Mouse (Mus musculus) lung, postnatal 14 days (tissue): ENCODE measurements around the gene Selp.

Source experiments
- DNase-seq: peaks from one replicate; pipeline ENCODE4 v3.0.0; 2021

Gene Selp

DNA sequence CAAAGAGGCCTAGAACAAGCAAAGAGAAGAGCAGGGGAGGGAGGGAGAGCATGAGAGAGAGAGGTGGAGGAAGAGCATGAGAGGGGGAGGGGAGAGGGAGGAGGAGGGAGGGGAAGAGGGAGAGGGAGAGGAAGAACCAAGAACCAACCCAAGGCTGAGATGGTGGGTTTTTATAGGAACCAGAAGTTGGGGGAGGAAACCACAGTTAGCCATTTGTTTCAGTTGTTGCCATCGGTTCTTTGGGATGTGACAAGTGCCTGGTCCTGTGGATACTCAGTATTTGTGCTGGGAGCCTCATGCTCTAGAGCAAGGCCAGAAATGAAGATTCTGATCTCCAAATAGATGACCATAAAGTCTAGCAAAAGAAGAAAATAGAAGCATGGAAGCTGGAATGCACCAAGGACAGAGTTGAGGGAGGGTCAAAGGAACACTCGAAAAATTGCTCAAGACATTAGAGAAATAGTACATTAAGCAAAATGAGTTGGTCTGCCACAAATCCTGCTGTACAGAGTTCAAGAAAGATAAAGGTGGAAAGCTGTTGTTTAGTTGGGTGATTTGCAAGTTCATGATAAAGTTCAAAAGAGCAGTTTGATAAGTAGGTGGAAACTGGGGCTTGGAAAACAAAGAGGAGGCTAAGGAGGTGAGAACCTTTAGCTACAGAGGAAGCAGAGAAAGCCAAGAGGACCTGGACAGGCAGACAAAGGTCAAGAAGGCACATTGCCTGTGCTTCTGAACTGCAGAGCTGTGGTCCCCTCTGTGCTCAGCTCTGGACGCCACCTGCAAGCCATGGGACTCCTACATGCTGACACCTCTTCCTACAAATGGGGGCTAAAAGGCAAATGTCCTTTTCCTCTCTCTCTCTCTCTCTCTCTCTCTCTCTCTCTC lies 5.1 kb downstream of the Selp start:
- no peak for DNase-seq

DNA sequence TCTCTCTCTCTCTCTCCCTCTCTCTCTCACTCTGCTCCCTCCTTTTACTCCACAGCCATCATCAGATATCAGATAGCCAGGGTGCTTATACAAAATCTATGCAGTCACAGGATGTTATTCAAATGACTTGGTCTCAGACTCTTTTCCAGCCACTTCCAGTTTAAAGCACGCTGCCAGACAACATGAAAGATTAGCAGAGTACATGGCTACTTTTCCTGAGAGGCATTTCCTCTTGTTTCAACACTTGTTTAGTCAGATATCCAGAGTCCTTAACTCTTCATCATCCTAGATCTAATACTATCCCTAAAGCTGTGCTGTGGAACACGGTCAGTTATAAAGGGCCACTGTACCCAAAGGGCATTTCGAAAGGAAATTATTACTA lies 5.7 kb downstream of the Selp start:
- no peak for DNase-seq

DNA sequence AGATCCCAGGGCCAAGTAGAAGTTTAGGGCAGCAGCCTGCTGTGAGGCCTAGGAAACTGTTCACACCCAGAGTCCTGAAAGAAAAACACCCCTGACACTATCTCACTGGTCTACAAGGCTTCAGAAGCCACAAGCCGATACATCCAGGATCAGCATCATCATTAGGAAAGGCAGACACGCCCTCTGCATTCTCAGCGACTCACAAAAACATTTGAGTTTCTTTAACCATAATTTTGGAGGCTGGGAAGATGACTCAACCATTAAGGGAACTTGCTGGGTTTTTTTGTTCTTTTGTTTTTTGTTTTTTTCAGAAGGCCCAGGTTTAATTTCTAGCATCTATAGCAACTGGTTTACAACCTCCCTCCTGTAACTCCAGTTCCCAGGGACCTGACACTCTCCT lies 8.8 kb downstream of the Selp start:
- no peak for DNase-seq

DNA sequence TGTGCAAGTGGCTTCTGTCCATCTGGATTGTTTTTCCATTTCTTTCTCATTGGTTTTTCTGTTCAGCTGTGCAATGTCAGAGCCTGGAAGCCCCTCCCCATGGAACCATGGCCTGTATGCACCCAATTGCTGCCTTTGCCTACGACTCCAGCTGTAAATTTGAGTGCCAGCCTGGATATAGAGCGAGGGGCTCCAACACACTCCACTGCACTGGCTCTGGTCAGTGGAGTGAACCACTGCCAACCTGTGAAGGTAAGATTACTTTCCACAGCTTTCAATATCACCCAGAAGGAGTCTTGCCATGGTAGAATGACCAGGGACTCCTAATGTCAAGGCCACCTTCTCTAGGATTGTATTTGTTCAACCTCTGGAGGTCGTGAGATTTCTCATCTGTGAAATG lies 14.9 kb downstream of the Selp start:
- DNase-seq = no peak

DNA sequence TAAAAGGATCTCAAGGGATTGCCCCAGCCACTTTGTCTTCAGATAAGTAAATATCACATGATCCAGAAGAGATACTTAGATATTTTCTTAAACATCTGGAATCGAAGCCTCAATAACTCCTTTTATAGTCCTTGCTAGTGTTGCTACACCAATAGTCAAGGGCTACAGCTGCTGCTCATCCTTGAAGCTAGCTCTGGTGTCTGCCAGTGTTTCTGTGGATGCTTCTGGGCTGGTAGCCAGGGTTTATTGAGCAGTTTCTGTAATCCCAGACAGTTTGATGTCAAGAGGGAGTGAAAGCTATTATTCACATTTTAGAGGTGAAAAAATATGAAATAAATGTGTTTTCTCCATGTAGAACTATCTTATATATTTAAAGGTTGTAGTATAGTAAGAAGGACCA lies 17.5 kb downstream of the Selp start:
- DNase-seq = no peak

DNA sequence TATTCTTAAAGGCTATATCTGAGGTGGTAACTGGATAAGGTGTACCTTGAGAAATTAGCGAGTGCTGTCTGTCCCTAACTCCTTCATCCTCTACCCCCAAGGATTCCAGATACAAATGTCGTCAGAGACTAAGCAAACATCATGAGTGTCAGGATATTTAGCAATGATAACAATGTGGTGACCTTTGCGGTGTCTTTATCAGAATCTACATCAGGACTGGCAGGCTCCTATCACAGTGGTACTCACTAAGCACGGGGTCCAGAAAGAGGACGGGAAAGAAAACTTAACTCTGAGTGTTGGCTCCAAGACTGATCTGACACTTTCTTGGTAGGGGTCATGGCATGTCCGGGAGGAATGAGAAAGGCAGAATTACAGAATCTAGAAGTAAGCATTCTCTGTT lies 19.0 kb downstream of the Selp start:
- no peak for DNase-seq

DNA sequence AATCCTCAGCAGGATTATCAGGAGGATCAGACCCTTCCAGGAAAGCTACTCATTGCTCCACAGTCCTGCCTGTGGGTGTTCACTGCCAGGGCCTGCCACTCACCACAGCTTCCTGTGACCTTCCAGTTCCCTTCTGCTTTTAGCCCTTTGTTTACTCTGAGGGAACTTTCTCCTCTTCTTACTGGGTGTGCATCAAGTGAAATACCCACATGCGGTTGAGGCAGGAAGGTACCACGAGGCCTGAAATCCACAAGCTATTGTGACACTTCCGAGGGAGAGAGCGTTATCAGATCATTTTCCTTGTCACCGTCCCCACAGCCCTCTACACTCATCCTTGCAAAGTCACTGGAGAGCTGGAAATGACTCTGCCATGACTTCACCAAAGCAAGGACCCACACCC lies 20.3 kb downstream of the Selp start:
- peak; percentile 19 for DNase-seq

DNA sequence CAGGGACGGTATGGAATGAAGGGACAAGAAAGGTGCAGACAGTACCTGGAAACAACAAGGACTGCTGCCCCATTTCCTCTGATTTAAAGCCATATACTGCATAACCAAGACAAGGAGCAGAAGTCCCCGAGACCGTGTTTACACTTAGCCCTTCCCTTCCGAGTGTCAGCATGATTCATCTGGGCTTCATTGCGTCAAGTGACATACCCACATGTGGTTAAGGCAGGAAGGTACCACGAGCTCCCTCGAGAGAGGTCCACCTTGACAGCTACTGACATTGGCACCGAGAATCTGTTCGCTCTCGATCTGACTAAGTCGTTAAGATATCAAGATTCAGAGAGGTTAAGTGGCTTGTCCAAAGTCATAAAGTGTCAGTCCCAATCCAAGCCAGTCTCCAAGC lies 20.9 kb downstream of the Selp start:
- DNase-seq = peak; percentile 12

DNA sequence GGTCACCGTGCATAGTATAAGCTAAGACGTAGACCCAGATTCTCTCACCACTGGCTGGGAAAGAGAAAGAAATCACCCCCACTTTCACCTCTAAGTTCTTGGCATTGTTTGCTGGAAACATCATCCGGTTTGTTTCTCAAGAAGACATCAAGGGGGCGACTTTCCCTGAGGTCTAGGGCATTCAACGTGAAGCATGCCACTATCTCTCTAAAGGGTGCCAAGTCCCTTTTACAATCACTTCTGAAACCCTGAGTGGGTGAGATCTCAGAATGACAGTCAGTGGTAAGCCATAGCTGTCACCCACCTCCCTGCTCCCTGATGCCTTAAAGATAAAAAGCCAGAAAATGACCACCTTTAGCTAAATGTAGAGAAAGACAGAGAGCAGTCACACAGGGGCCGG lies 21.6 kb downstream of the Selp start:
- DNase-seq = no peak

DNA sequence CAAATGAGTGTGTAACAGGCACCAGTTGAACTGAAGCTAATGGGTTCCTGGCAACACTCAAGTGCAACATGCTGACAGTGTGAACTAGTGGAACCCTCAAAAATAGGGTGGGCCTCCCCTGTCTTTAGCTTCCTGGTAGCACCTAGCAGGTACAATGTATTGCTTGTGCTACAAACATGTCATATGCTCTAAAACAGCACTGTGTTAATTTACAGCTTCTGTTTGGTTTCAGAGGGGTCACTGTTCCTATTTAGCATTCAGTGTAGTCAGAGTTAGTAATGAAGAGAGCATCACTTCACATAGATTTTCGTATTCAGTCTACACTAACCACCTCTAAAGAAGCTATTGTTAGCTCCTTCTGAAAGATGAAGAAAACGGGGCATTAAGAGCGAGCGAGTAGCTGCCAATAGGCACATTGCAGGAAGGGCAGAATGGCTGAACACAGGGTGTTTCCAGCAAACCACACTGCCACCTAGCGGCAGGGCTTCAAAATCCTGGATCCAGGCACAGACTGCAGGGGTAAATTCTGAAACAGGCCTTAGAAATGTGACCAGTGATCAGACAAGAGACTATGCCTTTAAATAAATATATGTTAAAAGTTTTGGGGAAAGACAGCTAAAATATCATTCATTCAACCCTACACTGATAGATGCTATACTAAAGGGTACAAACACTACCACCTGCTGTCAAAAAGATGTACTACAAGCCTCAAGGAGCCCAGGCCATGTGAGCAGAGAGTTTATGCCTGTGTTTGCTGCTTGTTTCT lies 23.5 kb downstream of the Selp start:
- peak; percentile 87 for DNase-seq

DNA sequence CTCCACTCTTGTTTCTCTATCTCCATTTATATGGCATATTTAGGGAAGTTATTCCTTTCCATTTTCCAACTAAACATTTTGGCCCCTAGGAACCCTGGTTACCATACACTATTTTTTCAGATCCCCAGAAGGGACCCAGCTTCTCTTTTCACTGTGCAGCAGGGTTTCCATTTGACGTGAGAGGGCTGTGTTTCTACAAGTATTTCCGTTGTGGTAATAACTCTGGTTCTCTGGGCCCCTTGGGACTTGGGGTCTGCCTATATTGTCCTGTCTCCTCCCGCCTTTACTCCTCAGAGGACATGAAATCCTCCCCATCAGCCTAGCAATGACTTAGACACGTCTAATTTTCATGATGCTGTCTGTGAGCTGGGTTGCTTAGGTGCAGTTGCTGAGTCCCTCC lies 24.4 kb downstream of the Selp start:
- DNase-seq = no peak

DNA sequence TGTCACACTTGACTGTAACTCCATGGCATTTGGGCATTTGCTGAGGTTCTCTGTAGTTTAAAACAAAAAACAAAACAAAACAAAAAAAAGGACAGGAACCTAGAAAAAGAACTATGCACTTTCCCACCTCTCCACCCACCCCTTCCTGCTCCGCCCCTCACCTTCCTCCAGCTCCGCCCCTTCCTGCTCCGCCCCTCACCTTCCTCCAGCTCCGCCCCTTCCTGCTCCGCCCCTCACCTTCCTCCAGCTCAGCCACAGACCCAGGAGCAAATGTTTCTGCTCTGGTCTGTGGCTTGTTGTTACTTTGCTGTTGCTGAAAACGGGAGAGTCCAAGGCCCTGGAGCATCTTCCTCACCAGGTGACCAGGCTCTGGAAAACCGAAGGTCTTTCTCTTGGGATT lies 34.0 kb downstream of the Selp start:
- no peak for DNase-seq

DNA sequence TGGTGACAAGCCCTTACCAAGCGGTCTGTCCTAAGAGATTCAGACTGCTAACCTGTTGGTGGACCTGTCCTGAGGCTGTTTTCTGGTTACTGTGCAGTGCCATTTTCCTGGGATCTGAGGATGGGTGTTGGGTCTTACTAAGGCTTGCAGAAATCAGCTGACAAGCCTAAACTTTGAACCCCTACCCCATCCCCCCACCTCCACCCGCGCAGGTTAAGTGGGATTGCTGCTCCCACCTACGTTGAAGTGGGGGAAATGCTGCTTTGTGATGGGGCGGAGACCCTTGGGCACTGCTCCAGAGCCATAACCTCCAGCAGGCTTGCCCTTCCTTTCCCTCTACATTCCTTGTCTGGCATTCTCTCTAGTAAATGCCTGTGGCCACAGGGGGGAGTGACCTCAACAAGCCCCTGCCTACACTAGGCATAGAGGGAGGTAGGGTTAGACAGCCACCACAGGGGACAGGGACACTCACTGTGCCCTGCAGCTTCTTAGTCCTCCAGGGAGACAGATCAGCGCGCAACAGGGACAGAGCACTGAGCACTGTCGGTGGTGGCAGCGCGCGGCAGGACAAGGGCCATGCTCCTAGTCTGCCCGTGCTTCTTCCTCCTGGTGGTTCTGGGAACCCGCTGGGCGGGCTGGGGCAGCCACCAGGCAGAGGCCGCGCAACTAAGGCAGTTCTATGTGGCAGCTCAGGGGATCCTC lies 36.5 kb downstream of the Selp start, which contains the start of gene F5:
Gene F5 (plus strand): TSS at position 452 of the 702 bp plus-strand sequence.
- DNase-seq = no peak

DNA sequence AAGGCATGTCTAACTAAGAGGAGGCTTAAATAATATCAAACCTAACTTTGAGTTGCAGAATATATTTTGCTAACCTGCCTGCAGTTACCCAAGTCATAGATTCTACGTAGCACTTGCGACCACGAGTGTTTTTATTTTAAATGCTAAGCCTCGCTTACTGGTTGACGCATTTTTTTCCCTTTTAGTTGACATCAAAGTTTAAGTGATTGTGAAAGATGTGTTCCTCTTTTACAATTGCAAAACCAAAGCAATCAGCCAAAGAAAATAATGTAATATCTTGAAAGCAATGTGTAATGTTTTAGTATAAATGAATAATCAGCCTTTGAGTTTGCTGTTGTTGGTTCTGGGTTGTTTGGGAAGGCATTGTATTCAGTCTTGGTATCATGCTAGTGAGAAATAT lies 37.8 kb downstream of the Selp start:
- DNase-seq = no peak

DNA sequence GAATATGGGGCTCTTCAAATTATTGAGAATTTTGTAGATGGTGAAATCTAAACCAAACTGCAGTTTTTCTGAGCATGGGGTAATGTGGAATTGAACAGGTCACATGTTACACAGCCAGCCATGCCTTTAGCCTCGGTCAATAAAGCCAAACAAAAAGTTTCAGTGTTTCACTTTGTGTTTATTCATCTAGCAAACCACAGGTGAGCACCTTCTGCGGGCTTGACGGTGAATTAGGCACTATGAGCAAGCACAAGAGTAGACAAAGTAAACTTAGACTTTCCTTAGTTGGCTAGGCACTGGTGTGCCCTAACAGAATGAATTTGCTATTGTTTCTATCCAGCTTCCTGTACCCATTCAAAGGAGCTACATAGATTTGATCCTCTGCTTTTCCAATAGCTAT lies 39.9 kb downstream of the Selp start:
- no peak for DNase-seq

DNA sequence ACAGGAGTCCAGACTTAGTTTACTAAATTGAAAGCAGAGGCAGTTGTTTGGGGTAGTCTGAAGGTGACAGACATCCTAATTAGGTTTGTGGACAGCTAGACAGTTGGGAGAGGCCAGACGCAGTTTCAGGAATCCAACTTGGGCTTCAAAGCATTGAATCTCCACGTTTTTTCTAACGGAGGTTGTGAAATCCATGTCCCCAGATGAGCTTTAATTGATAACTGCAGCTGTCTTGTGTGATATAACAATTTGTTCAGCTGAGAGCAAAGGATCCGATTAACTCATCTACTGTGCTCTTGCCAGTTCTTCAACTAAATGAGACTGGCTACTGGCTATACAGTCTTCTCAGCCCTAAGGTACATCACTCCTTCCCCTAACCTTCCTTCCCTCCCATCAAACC lies 43.5 kb downstream of the Selp start:
- DNase-seq = no peak

DNA sequence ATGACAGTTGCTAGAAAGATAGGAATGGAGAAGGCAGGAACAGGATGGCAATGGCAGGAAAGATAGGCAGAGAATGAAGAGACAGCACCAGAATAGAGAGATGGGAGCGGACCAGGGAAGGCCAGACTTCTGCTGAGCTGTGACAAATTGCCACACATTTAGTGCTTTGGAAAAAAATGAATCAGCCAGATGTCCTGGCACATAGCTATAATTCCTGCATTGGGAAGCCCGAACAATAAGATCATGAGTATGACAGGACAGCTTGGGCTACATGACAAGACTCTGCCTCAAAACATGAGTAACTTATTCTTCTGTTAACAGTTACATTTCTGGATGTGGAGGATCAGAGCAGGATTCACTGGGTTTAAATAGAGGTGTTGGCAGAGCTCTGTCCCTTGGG lies 44.7 kb downstream of the Selp start:
- no peak for DNase-seq

DNA sequence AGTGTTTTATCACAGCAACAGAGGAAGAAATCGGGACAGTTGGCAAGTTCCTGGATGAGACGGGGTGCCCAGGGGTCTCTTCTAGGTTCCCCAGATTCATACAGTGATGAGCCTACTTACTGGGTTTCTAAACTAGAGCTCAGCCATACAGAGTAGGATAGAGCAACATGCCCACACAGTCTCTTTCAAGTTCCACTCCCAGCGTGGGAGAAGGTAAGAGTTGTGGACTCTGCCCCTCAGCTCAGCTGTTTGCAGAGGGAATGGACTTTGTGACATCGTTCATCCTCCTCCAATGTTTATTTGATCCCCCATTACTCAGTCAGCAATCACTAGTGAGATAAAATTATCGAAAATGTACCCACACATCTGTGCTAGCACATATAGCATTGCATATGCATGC lies 47.7 kb downstream of the Selp start:
- DNase-seq = no peak

DNA sequence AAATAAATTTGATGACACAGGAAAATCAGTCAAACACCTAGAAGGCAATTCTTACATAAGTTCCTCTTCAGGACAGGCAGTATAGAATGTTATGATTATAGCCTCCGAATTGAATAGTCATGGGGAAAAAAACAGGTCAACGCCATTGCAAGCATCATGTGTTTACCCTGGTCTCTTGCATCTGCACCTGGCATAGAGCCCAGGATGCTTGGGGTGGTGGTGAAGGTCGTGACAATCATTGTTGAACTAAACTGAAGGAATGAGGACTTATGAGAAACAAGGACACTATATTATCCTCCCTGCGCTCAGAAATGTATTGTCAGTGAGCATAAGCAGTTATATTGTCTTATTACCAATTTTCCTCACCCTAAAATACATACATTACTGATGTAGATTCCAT lies 53.8 kb downstream of the Selp start:
- no peak for DNase-seq

DNA sequence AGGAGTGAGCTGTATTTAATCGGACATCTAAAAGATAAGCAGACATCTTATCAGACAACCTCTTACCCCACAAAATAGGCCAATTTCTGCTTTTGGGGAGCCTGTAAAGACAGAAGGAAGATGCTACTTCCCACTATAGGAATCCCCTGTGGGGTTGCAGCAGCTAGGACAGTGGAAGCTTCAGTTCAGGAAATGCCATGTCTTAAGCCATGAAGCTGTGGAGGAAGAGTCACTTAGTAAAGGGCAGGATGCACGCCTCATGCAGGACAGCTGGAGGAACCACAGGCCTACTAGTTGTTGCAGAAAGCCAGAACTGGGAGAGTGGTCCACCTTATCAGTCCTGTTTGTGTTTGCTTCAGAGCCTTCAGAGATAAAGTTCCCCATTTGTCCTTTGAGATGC lies 55.4 kb downstream of the Selp start:
- DNase-seq = no peak

DNA sequence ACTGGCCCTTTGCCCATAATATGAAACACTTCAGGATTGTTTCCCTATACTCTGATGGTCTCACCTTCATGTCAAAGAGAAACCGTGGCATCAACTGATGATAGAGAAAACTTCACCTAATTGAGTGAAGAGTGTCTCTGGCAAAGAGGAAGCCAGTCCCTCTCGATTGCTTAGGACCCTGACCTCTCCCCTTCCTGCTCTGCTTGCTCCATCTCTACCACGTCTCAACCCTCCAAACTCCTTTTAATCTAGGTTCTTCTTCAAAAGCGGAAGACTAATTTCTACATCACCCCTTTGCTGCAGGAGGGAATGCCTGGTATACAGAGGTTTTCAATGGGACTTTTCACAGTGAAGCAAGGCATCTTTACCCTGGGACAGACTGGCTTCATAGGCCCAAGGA lies 58.1 kb downstream of the Selp start:
- DNase-seq = no peak

DNA sequence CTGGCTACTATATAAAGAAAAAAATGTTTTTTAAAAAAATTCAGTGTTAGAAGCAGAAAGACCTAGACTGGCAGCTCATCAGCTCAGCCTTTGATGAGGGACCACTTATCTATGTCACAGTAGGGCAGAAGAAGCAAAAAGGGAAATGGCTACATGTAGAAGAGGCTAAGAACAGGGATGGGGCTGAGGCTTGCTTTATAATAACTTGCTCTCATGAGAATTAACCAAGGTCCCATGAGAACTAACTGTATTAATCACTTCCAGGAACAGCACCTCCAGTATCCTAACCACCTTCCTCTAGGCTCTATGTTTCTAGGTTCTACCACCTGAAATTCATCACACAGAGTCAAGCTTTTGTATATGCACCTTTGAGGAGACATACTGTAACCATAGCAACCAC lies 61.8 kb downstream of the Selp start:
- DNase-seq = no peak

DNA sequence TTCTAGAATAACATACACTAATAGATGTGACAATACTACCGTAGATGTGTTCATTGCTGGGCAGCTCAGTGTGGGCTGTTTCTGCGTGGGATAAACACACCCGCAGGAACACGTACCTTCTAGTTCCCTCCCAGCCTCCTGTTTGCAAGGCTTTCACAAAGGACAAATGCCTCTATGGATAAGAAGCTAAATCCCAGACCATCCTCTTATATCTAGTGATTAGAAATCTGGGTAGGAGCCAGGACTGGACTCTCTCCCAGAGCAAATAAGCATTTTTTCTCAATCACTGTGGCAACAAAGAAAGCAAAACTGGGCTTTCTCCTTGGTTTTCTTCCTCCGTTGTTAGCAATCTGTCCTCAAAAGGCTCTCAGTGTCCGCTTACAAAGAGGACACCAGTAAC lies 63.4 kb downstream of the Selp start:
- no peak for DNase-seq
